Mouse (Mus musculus): Measurements from ENCODE around the gene 1700010B08Rik. TPM values are rescaled to one million over a fixed set of nuclear protein-coding genes. Genes with fewer than 3 reads are reported as not detected.

1700010B08Rik gene
- total RNA-seq (2023), result not detected

GRCm38 (mm10) chr2:173719115-173719514 is at the start of gene 1700010B08Rik:
Gene 1700010B08Rik (plus strand): TSS chr2:173719415.

GRCm38 (mm10) chr2:173737222-173737989 is 18.2 kb downstream of the 1700010B08Rik start, which contains the start of gene Vapb:
Gene Vapb (plus strand): TSS chr2:173737511.

Other genes starting within 250 kb of the 1700010B08Rik start
- not detected for gene 1700021F07Rik, start 196.8 kb upstream of the 1700010B08Rik start, total RNA-seq (2023)
- not detected for gene Ankrd60, start 141.1 kb upstream of the 1700010B08Rik start, total RNA-seq (2023)
- gene Rab22a, start 59.7 kb upstream of the 1700010B08Rik start, total RNA-seq (2023), result 10 to 100 TPM; 19.6 to 25.3 TPM
- 10 to 100 TPM; 75.5 to 81.2 TPM for gene Vapb, start 18.1 kb downstream of the 1700010B08Rik start, total RNA-seq (2023)

All from monocyte, adult 59 days (primary cell).